Mouse (Mus musculus) brain, embryonic 14.5 days (tissue): ENCODE measurements around the gene Krt81. TPM values are rescaled to one million over a fixed set of nuclear protein-coding genes. Genes with fewer than 3 reads are reported as not detected.
A peak's percentile ranks its signal among the peaks of the same experiment; 100 is the strongest.

ENCODE experiments used
- DNase-seq: peaks from one replicate; pipeline ENCODE4 v3.0.0-alpha.2; 2011; ENCODE audit warnings: low read depth
- CTCF ChIP-seq: fragments of 200-500 bp; IDR thresholded peaks from 2 replicates; pipeline ENCODE4 v1.5.1; 2012; ENCODE audit warnings: inconsistent platforms, mild to moderate bottlenecking, moderate library complexity, borderline replicate concordance; ENCODE audit not compliant: insufficient read depth, insufficient read length; ENCODE audit errors: extremely low read depth
- POLR2A ChIP-seq: fragments of 200-500 bp; IDR thresholded peaks from 2 replicates; pipeline ENCODE4 v1.6.1; 2012; ENCODE audit warnings: mild to moderate bottlenecking, inconsistent platforms, borderline replicate concordance; ENCODE audit not compliant: poor library complexity, insufficient read depth, insufficient read length, severe bottlenecking; ENCODE audit errors: extremely low read depth
- polyA plus RNA-seq: library from polyadenylated mRNA; depleted of rRNA; stranded (reverse); fragments of >200 nt; gene quantifications from 2 replicates; pipeline ENCODE4 v1.2.3, GENCODE M21; 2012; rRNA removed

Krt81 gene
- polyA plus RNA-seq = not detected in 2 replicates

- DNase-seq = no peak
- TF ChIP-seq CTCF (no peak), POLR2A (no peak)
These were observed at the start of gene Krt81 for GRCm38 (mm10) chr15:101463651-101464050. TSS of gene Krt81 (minus strand) at chr15:101463751.

- TF ChIP-seq CTCF (no peak), POLR2A (no peak)
- no peak for DNase-seq
These were observed 44.7 kb upstream of the Krt81 start for GRCm38 (mm10) chr15:101508247-101508646.

- TF ChIP-seq CTCF = no peak
- TF ChIP-seq POLR2A = no peak
- no peak for DNase-seq
These were observed 43.6 kb upstream of the Krt81 start for GRCm38 (mm10) chr15:101506896-101507758.

- TF ChIP-seq POLR2A = no peak
- TF ChIP-seq CTCF = peak; percentile 42; the same call in 1 of the 2 replicates
- peak; percentile 12 for DNase-seq
These were observed 33.6 kb upstream of the Krt81 start for GRCm38 (mm10) chr15:101497181-101497580.

- no peak for TF ChIP-seq POLR2A
- DNase-seq = no peak
These were observed 31.7 kb upstream of the Krt81 start for GRCm38 (mm10) chr15:101495266-101495665.

- TF ChIP-seq POLR2A (no peak), CTCF (no peak)
- DNase-seq = no peak
These were observed 30.7 kb upstream of the Krt81 start for GRCm38 (mm10) chr15:101494203-101494602.

- TF ChIP-seq CTCF = no peak
- TF ChIP-seq POLR2A = no peak
These were observed 30.2 kb upstream of the Krt81 start for GRCm38 (mm10) chr15:101493713-101494112.

GRCm38 (mm10) chr15:101492718-101493117 lies 29.2 kb upstream of the Krt81 start:
- no peak for TF ChIP-seq CTCF
- no peak for TF ChIP-seq POLR2A
- no peak for DNase-seq

More at GRCm38 (mm10) chr15:101493713-101494112, 30.2 kb upstream of the Krt81 start:
- DNase-seq = no peak

GRCm38 (mm10) chr15:101491431-101491830 lies 27.9 kb upstream of the Krt81 start, which contains the start of gene Krt83:
TSS of gene Krt83 (minus strand) at chr15:101491512.
- DNase-seq = peak; percentile 31
- TF ChIP-seq CTCF (no peak), POLR2A (no peak)

GRCm38 (mm10) chr15:101485911-101486635 lies 22.5 kb upstream of the Krt81 start:
- TF ChIP-seq CTCF (no peak), POLR2A (no peak)
- DNase-seq = no peak

- DNase-seq = no peak
- TF ChIP-seq CTCF (no peak), POLR2A (no peak)
These were observed 21.4 kb upstream of the Krt81 start for GRCm38 (mm10) chr15:101484939-101485338.

GRCm38 (mm10) chr15:101483646-101484045 lies 20.1 kb upstream of the Krt81 start:
- no peak for TF ChIP-seq CTCF
- TF ChIP-seq POLR2A = no peak
- no peak for DNase-seq

GRCm38 (mm10) chr15:101482056-101482455 lies 18.5 kb upstream of the Krt81 start:
- TF ChIP-seq CTCF (no peak), POLR2A (no peak)
- DNase-seq = no peak
